7 mouse cellular contexts compared by ENCODE assay signal in genomic region chr10:77417240-77418102, GRCm38 (mm10). TPM values are rescaled to one million over a fixed set of nuclear protein-coding genes. Genes with fewer than 3 reads are reported as not detected.
DNase-seq lines count a peak whose midpoint lies in the region; ATAC-seq and TF ChIP-seq lines count a peak whose summit lies in the region.

No protein-coding gene starts in this region.

- H3K4me1 ChIP-seq in forebrain, embryonic 12.5 days, result peaks cover 18% of the 10 kb centered on the region
- H3K4me1 ChIP-seq in hindbrain, postnatal 0 days (ENCODE audit: insufficient read depth, low read length), result no peaks in the 10 kb centered on the region
- peaks cover 7% of the 10 kb centered on the region; the same call in 1 of the 2 replicates for H3K4me1 ChIP-seq in stomach, postnatal 0 days (replicated peaks; ENCODE audit: control insufficient read depth, insufficient read depth)

- peak overlapping the region; percentile 74 for H3K9ac ChIP-seq in forebrain, embryonic 12.5 days
- H3K9ac ChIP-seq in hindbrain, postnatal 0 days (replicated peaks; ENCODE audit: low read length), result peak overlapping the region; percentile 74
- H3K9ac ChIP-seq in stomach, postnatal 0 days (ENCODE audit: low read length), result peak overlapping the region; percentile 66

- H3K4me2 ChIP-seq in forebrain, embryonic 12.5 days, result peak overlapping the region; percentile 96
- H3K4me2 ChIP-seq in hindbrain, postnatal 0 days (ENCODE audit: low read depth, low read length), result peak overlapping the region; percentile 91
- peak overlapping the region; percentile 76 for H3K4me2 ChIP-seq in stomach, postnatal 0 days (replicated peaks; ENCODE audit: low read depth)

- DNase-seq in urinary bladder, postnatal 14 days (ENCODE audit: low spot score), result peak; percentile 15
- DNase-seq in urinary bladder, postnatal 36 days (ENCODE audit: low spot score in 2 of 2), result no peak
- DNase-seq in cerebellum, adult 11 months, result peak; percentile 51
- peak; percentile 56 for DNase-seq in hindbrain, postnatal 0 days (ENCODE audit: low spot score)
- no peak for DNase-seq in stomach, postnatal 0 days (ENCODE audit: low spot score)

- H3K9me3 ChIP-seq in forebrain, embryonic 12.5 days, result 0 out of 2 replicates have a peak, but pooled peaks cover 3% of the 10 kb centered on the region
- H3K9me3 ChIP-seq in hindbrain, postnatal 0 days (ENCODE audit: low read length), result no peaks in the 10 kb centered on the region
- no peaks in the 10 kb centered on the region for H3K9me3 ChIP-seq in stomach, postnatal 0 days (ENCODE audit: control insufficient read depth, low read length)

- TF ChIP-seq EP300 in stomach, postnatal 0 days (optimal IDR thresholded peaks at IDR 0.05), result no peak

- peak; percentile 84 for ATAC-seq in forebrain, embryonic 12.5 days (ENCODE audit: low FRiP score)
- ATAC-seq in hindbrain, postnatal 0 days, result peak; percentile 84
- ATAC-seq in megakaryocyte progenitor cell, adult 5-6 weeks (replicated peaks; ENCODE audit: poor library complexity), result peak; percentile 21; the same call in 1 of the 2 replicates
- peak; percentile 64 for ATAC-seq in stomach, postnatal 0 days (ENCODE audit: low FRiP score, low TSS enrichment)

- H3K4me3 ChIP-seq in forebrain, embryonic 12.5 days (replicated peaks), result peak overlapping the region; percentile 86
- peak overlapping the region; percentile 58 for H3K4me3 ChIP-seq in hindbrain, postnatal 0 days (ENCODE audit: low read length)
- H3K4me3 ChIP-seq in stomach, postnatal 0 days (ENCODE audit: low read depth, low read length), result peak overlapping the region; percentile 82

- no peak for TF ChIP-seq CTCF in hindbrain, postnatal 0 days (IDR thresholded peaks at IDR 0.05; ENCODE audit: low read depth)
- TF ChIP-seq CTCF in stomach, postnatal 0 days (IDR thresholded peaks at IDR 0.05; ENCODE audit: low read depth), result no peak

- peak overlapping the region; percentile 73; the same call in 1 of the 2 replicates for H3K27ac ChIP-seq in forebrain, embryonic 12.5 days
- peak overlapping the region; percentile 84 for H3K27ac ChIP-seq in hindbrain, postnatal 0 days
- H3K27ac ChIP-seq in stomach, postnatal 0 days (replicated peaks), result peak overlapping the region; percentile 53; the same call in 1 of the 2 replicates

- under 1% methylated on average over 41 of the region's 70 CpGs for WGBS in forebrain, embryonic 12.5 days
- WGBS in hindbrain, postnatal 0 days, result 3% methylated on average over 57 of the region's 70 CpGs
- under 1% methylated on average over 63 of the region's 70 CpGs for WGBS in stomach, postnatal 0 days

- no peaks in the 10 kb centered on the region for H3K36me3 ChIP-seq in forebrain, embryonic 12.5 days (replicated peaks)
- H3K36me3 ChIP-seq in hindbrain, postnatal 0 days (ENCODE audit: insufficient read depth, low read length), result no peaks in the 10 kb centered on the region
- H3K36me3 ChIP-seq in stomach, postnatal 0 days (ENCODE audit: control insufficient read depth, insufficient read depth, low read length), result no peaks in the 10 kb centered on the region

- peaks cover 19% of the 10 kb centered on the region for H3K27me3 ChIP-seq in forebrain, embryonic 12.5 days
- no peaks in the 10 kb centered on the region for H3K27me3 ChIP-seq in hindbrain, postnatal 0 days (ENCODE audit: insufficient read depth, low read length)
- no peaks in the 10 kb centered on the region for H3K27me3 ChIP-seq in stomach, postnatal 0 days (ENCODE audit: control insufficient read depth, insufficient read depth, low read length)

RNA-seq across cellular contexts. Expression of gene Adarb1, which starts 0.6 kb away (rescaled TPM):
- 8.3 and 8.4 TPM in 2 replicates for polyA plus RNA-seq in forebrain, embryonic 12.5 days (2016; fragmentation: Nextera tagmentation; extraction: Ambion mirVana)
- 46.5 and 65.1 TPM in 2 replicates for total RNA-seq in hindbrain, postnatal 0 days (2014; rRNA removed)
- 18.6 and 21.1 TPM in 2 replicates for polyA plus RNA-seq in hindbrain, postnatal 0 days (2015; fragmentation: Nextera tagmentation; extraction: Ambion mirVana)
- total RNA-seq in megakaryocyte progenitor cell, adult 5-6 weeks (2015), result 1.6 TPM in 2 replicates
- total RNA-seq in megakaryocyte progenitor cell, adult 5-6 weeks (2017), result 0.17 and 0.71 TPM in 2 replicates
- polyA plus RNA-seq in stomach, postnatal 0 days (2015; fragmentation: Nextera tagmentation; extraction: Ambion mirVana), result 5.6 and 6.9 TPM in 2 replicates

Comparison
In these comparisons a context has a peak if more than half of its experiments do, and no peak if none do; other contexts are left out.
1. DNase-seq: peak in urinary bladder, postnatal 14 days (single experiment), cerebellum, adult 11 months (single experiment) and hindbrain, postnatal 0 days (single experiment); none in urinary bladder, postnatal 36 days (0 of 2) and stomach, postnatal 0 days (single experiment).
2. ATAC-seq: peak in every context shown above with its lines; median percentile 84 in forebrain, embryonic 12.5 days; 84 in hindbrain, postnatal 0 days; 64 in stomach, postnatal 0 days; 21 in megakaryocyte progenitor cell, adult 5-6 weeks.
3. Peak in every context shown above with its lines, with median percentiles within 50 percentile points of each other: H3K27ac ChIP-seq, H3K4me2 ChIP-seq, H3K4me3 ChIP-seq and H3K9ac ChIP-seq.